ENCODE assay signal across 21 mouse cellular contexts in genomic region chr15:87196306-87196893, GRCm38 (mm10).
DNase-seq lines count a peak whose midpoint lies in the region; ATAC-seq lines count a peak whose summit lies in the region.
"Had no signal": no experiment of that assay in that cellular context is flagged by ENCODE, and none has a peak within 500 bp of the region (broad histone marks: within the 10 kb centered on the region; RNA-seq: fewer than 3 reads in every experiment).

No protein-coding gene starts in this region.

- no peaks in the 10 kb centered on the region for H3K36me3 ChIP-seq in neural tube, embryonic 13.5 days
- H3K36me3 ChIP-seq in intestine, embryonic 16.5 days (ENCODE audit: control insufficient read depth, insufficient read depth, low read length) = no peaks in the 10 kb centered on the region
- H3K36me3 ChIP-seq: forebrain, embryonic 15.5 days; heart, embryonic 15.5 days; hindbrain, embryonic 15.5 days had no signal

- H3K4me1 ChIP-seq in neural tube, embryonic 13.5 days (replicated peaks) = peaks cover 16% of the 10 kb centered on the region
- no peaks in the 10 kb centered on the region for H3K4me1 ChIP-seq in intestine, embryonic 16.5 days (ENCODE audit: control insufficient read depth, insufficient read depth, low read length)
- H3K4me1 ChIP-seq: heart, embryonic 15.5 days had no signal

- no peak overlapping the region for H3K9ac ChIP-seq in neural tube, embryonic 13.5 days
- no peak overlapping the region for H3K9ac ChIP-seq in intestine, embryonic 16.5 days (ENCODE audit: low read depth, low read length)
- H3K9ac ChIP-seq: forebrain, embryonic 15.5 days; heart, embryonic 15.5 days; hindbrain, embryonic 15.5 days; lung, embryonic 14.5 days had no signal

- peak; percentile 72 for DNase-seq in heart, adult 11 months
- no peak for DNase-seq in heart, postnatal 14 days
- no peak for DNase-seq in neural tube, embryonic 10.5 days (ENCODE audit: extremely low spot score, low spot score)
- DNase-seq in forelimb bud, embryonic 11.5 days (ENCODE audit: low read depth, low spot score) = peak; percentile 3
- DNase-seq in retina, postnatal 1 day = peak; percentile 61
- no peak for DNase-seq in gastrocnemius, postnatal 4 days (ENCODE audit: low spot score in 2 of 2)
- DNase-seq: adrenal gland, adult 8-10 months; cerebellum, adult 8-10 months; heart, adult 2 months; kidney, adult 8-10 months; kidney, postnatal 4 days; layer of hippocampus, postnatal 36 days; left cerebral cortex, postnatal 4 days; lung, embryonic 14.5 days; thymus, adult 2 months had no signal

- H3K4me2 ChIP-seq in neural tube, embryonic 13.5 days = no peak overlapping the region
- no peak overlapping the region for H3K4me2 ChIP-seq in intestine, embryonic 16.5 days (ENCODE audit: low read depth, low read length)
- H3K4me2 ChIP-seq: forebrain, embryonic 15.5 days; heart, embryonic 15.5 days; hindbrain, embryonic 15.5 days; lung, embryonic 14.5 days had no signal

- ATAC-seq in neural tube, embryonic 13.5 days (ENCODE audit: low read depth) = peak; percentile 32; the same call in 1 of the 2 replicates
- ATAC-seq in intestine, embryonic 16.5 days = no peak
- ATAC-seq: forebrain, embryonic 15.5 days had no signal

- intact Hi-C loops in heart, postnatal 14 days (cut with DNase I) = no loop called here

- H3K27ac ChIP-seq in neural tube, embryonic 13.5 days (replicated peaks) = 0 out of 2 replicates have a peak overlapping the region, but pooled peaks have one; percentile 2
- no peak overlapping the region for H3K27ac ChIP-seq in intestine, embryonic 16.5 days (ENCODE audit: low read length)
- H3K27ac ChIP-seq: forebrain, embryonic 15.5 days; heart, adult 2 months; heart, embryonic 15.5 days; hindbrain, embryonic 15.5 days had no signal

- H3K9me3 ChIP-seq in neural tube, embryonic 13.5 days = no peaks in the 10 kb centered on the region
- no peaks in the 10 kb centered on the region for H3K9me3 ChIP-seq in intestine, embryonic 16.5 days (ENCODE audit: control insufficient read depth, low read length)
- H3K9me3 ChIP-seq: forebrain, embryonic 15.5 days; heart, embryonic 15.5 days; hindbrain, embryonic 15.5 days had no signal

- no peak overlapping the region for H3K4me3 ChIP-seq in neural tube, embryonic 13.5 days
- no peak overlapping the region for H3K4me3 ChIP-seq in intestine, embryonic 16.5 days (ENCODE audit: low read length)
- H3K4me3 ChIP-seq: erythroblast, embryonic 14.5 days; forebrain, embryonic 15.5 days; heart, adult 2 months; heart, embryonic 15.5 days; hindbrain, embryonic 15.5 days had no signal

- H3K27me3 ChIP-seq in neural tube, embryonic 13.5 days = no peaks in the 10 kb centered on the region
- no peaks in the 10 kb centered on the region for H3K27me3 ChIP-seq in intestine, embryonic 16.5 days (replicated peaks; ENCODE audit: control insufficient read depth, insufficient read depth, low read length)
- H3K27me3 ChIP-seq: forebrain, embryonic 15.5 days; heart, embryonic 15.5 days; hindbrain, embryonic 15.5 days had no signal

- 51% methylated on average over 6 of the region's 6 CpGs for WGBS in neural tube, embryonic 13.5 days
- 61% methylated on average over 6 of the region's 6 CpGs for WGBS in intestine, embryonic 16.5 days

Comparison
In these comparisons a context has a peak if more than half of its experiments do, and no peak if none do; other contexts are left out.
1. DNase-seq: peak in heart, adult 11 months (single experiment), forelimb bud, embryonic 11.5 days (single experiment) and retina, postnatal 1 day (single experiment); none in heart, postnatal 14 days (0 of 2), neural tube, embryonic 10.5 days (single experiment) and gastrocnemius, postnatal 4 days (0 of 2).